Mouse (Mus musculus) heart, postnatal 14 days (tissue): ENCODE results near the gene Scn4a. TPM values are rescaled to one million over a fixed set of nuclear protein-coding genes. Genes with fewer than 3 reads are reported as not detected.

Experiments used
- DNase-seq, 2 experiments: peaks; one replicate each; pipeline ENCODE4 v3.0.0; 2021 to 2022
- intact Hi-C: fragments of 180-260 bp; cut with DNase I; formaldehyde crosslinking; loops from one replicate; pipeline ENCODE4 v1.15.1; 2025
- total RNA-seq, 2 experiments: library from RNA; stranded (reverse); gene quantifications; 2 replicates each; pipeline ENCODE4 v1.2.3; 2021

Scn4a gene
- total RNA-seq, 2 experiments from 2014 or later, result 6.8 to 7.9 TPM

- peak; percentile 92 to 97 for DNase-seq
- intact Hi-C loops, result no loop called here
These were observed 76.6 kb downstream of the Scn4a start, which contains the start of gene Tcam1 for GRCm38 (mm10) chr11:106276454-106276853. Gene Tcam1, plus strand, starts transcription at chr11:106276672.

- DNase-seq, result peak in 1 of 2 experiments; percentile 50
- intact Hi-C loops, result loop anchor here (5.0 kb wide), 1 partner anchor 58 kb away; the partner anchor contains the start of genes Ccdc47 and Ddx42
These were observed 78.1 kb downstream of the Scn4a start for GRCm38 (mm10) chr11:106274971-106275411.

DNA sequence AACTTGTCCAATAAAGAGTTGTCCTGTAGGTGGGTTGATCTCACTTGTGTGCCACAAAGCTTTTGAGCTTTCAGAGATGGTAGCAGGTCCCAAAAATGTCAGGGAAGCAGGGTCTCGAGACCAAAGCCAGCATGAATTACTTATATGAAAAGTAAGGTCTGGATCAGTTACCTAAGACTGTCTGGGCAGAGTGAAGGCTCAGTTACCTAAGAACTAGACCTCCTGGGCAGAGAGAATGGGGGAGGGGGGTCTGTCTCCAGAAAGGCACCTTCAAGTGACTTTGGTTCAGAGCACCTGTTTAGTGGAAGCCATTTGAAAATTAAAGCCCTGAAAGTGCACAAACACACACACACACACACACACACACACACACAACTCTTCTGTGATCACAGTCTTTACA, 78.7 kb downstream of the Scn4a start:
- intact Hi-C loops, result loop anchor here (5.0 kb wide), 1 partner anchor 57 kb away; the partner anchor contains the start of genes Ccdc47 and Ddx42

GRCm38 (mm10) chr11:106273811-106274210, 79.3 kb downstream of the Scn4a start:
- intact Hi-C loops, result loop anchor here (5.0 kb wide), 1 partner anchor 57 kb away; the partner anchor contains the start of genes Ccdc47 and Ddx42
- no peak for DNase-seq

More for the DNA sequence above, 78.7 kb downstream of the Scn4a start:
- DNase-seq, result no peak

GRCm38 (mm10) chr11:106273311-106273684, 79.8 kb downstream of the Scn4a start:
- intact Hi-C loops, result loop anchor here (5.0 kb wide), 1 partner anchor 56 kb away; the partner anchor contains the start of genes Ccdc47 and Ddx42
- no peak for DNase-seq

DNA sequence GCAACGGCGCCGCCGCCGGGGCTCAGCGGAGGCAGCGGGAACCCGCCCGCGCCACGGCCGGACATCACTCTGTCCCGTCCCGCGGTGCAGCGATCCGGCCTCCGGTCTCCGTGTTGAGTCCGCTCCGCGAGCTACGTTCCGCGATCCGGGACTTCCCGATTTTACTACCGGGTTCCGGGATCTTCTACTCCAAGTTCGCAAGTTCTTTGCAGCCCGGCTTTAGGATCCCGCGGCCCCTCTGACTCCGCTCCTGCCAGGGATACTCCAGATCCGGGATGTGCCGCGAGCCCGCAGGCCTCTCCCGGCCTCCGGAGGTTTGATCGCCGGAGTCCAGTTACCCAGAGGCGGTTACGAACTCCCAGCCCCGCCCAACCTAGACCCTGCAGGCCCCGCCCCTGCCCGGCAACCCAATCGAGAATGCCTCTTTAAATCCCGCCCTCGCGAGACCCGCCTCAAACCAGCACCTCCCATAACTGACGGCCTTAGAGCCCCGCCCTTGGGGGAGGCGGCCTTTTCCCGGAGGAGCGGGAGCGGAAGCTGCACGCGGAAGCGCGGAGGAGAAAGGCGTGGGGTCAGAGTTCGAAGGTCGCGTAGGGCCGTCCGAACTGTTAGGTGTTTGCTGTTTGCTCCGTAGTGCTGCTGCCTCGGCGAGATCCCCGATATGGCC, 80.3 kb downstream of the Scn4a start, which contains the start of gene Smarcd2:
Gene Smarcd2, minus strand, starts transcription at position 329 of the 667 bp plus-strand sequence.
- DNase-seq, result peak; percentile 99
- intact Hi-C loops, result loop anchor here (5.0 kb wide), 1 partner anchor 55 kb away; the partner anchor contains the start of genes Ccdc47 and Ddx42

DNA sequence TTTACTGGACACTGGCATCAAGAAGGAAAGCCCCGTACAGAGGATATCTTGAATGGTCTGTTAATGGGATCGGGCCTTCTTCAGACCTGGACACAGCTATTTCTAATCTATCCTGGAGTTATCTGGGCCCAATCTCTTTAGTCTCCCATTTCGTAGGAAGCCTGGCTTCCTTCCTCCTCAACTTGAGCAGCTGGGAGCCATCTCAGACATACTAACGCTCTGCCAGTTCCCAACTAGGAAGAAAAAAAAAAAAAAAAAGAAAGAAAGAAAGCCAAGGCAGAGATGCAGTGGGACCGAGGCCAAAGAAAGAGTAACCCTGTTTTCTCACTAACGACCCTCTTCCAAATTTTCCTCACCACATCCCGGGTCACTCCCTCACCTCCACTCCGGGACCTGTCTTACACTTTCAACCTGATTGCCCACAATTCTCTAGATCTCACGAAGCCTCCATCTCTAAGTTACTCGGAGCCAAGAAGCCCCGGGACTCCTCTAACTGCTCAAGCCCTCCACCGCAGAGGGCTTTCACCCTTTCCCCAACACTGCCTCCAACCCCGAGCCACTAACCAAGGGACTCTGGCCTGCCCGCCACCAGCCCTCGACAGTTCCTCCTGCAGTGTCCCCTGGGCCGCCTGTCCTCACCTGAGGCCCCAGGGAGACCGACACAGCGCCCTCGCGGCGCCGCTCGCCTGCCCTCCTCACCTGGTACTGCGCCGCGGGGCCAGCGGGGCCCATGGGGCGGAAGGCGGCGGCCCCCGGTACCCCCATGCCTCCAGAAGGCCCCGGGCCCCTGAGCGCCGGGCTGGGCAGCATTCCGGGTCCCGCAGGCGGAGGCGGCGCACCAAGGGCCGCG, 81.1 kb downstream of the Scn4a start:
- DNase-seq, result peak; percentile 23 to 59
- intact Hi-C loops, result loop anchor here (2.0 to 5.0 kb wide), 2 partner anchors 15 to 55 kb away; partner anchors contain the start of genes Ccdc47, Ddx42, Ftsj3 and Psmc5

DNA sequence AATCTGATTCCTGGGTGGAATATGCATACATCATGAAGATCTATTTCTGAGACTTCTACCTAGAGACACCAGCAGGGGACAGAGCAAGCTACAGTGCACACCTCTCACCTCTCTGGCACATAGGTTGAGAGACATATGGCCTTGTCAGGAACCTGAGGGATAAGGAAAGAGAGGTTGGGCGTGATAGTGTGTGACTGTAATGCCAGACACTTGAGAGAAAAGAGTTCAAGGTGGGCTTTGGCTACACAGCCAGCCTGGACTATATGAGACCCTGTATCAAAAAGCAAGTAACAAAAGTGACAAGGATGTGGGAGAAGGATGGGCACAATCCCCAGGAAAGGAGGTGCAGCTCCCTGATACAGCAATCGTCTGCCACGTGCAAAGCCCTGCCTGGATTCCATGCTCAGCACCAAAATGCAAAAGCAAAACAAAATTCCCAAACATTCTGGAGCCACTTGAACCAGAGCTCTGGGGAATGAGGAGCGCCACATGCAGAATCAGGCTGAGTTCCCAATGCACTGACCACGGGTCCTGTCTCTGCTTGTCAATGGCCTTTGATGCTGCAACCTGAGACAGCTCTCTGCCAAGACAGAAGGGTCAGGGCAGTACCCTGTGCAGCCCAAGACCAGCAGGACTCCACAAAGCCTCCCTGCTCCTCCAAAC, 81.8 kb downstream of the Scn4a start:
- intact Hi-C loops, result loop anchor here (2.0 to 5.0 kb wide), 2 partner anchors 14 to 54 kb away; partner anchors contain the start of genes Ccdc47, Ddx42, Ftsj3 and Psmc5

DNA sequence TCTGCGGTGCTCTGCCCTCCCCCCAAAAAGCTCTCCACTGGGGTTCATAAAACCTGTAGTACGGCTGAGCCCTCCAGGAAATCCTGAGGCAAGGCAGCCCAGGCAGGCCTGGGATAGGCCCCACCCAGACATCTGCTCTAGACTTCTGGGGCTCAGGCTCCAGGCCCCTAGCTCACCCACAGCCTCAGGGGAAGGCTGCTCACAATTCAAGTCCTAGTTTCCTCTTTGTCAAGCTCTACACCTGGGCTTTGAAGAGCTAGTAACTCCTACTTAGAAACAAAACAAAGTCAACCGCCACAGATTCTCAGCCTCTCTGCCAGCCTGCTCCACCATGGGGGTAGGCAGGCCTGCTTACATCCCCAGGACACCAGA, 84.0 kb downstream of the Scn4a start:
- DNase-seq, result peak; percentile 42 to 47
- intact Hi-C loops, result no loop called here

More for the DNA sequence above, 81.8 kb downstream of the Scn4a start:
- DNase-seq, result peak in 1 of 2 experiments; percentile 21

Other genes with a start within 250 kb of the Scn4a start
- gene Gm10840, start 192.4 kb downstream of the Scn4a start, total RNA-seq, result not detected
- gene Limd2, start 192.4 kb downstream of the Scn4a start, total RNA-seq, result 10 to 100 TPM in 1 of 2 experiments, 1 to 10 TPM in 1; 9.7 to 19.3 TPM
- gene Strada, start 151.1 kb downstream of the Scn4a start, total RNA-seq, result 1 to 10 TPM; 8.7 TPM
- gene Ccdc47, start 136.9 kb downstream of the Scn4a start, total RNA-seq, result 10 to 100 TPM; 74.4 to 76.0 TPM
- gene Ddx42, start 136.4 kb downstream of the Scn4a start, total RNA-seq, result 10 to 100 TPM; 29.2 to 30.0 TPM
- 10 to 100 TPM; 19.3 to 21.4 TPM for gene Ftsj3, start 97.2 kb downstream of the Scn4a start, total RNA-seq
- gene Psmc5, start 97.1 kb downstream of the Scn4a start, total RNA-seq, result 100 to 1,000 TPM in 1 of 2 experiments, 10 to 100 TPM in 1; 99.9 to 105 TPM
- gene Smarcd2, start 80.3 kb downstream of the Scn4a start, total RNA-seq, result 10 to 100 TPM; 28.7 to 30.8 TPM
- under 1 TPM in 1 of 2 experiments, not detected in 1; 0.07 TPM for gene Tcam1, start 76.6 kb downstream of the Scn4a start, total RNA-seq
- not detected for gene Gh, start 51.4 kb downstream of the Scn4a start, total RNA-seq
- gene Cd79b, start 38.5 kb downstream of the Scn4a start, total RNA-seq, result 1 to 10 TPM; 1.8 to 2.0 TPM
- 1 to 10 TPM; 1.0 to 1.7 TPM for gene Prr29, start 12.2 kb upstream of the Scn4a start, total RNA-seq
- gene Icam2, start 34.8 kb upstream of the Scn4a start, total RNA-seq, result 10 to 100 TPM; 44.1 to 44.7 TPM
- gene Ern1, start 134.6 kb upstream of the Scn4a start, total RNA-seq, result 10 to 100 TPM in 1 of 2 experiments, 1 to 10 TPM in 1; 9.9 to 10.9 TPM